Mouse (Mus musculus): Measurements from ENCODE around the gene Mllt6. TPM values are rescaled to one million over a fixed set of nuclear protein-coding genes. Genes with fewer than 3 reads are reported as not detected.
A peak's percentile ranks its signal among the peaks of the same experiment; 100 is the strongest.
"Not testable (repeated sequence)": the region's sequence is repeated elsewhere in the genome, so short reads cannot be mapped to it uniquely, and the experiment has no call there.

The Mllt6 gene
- polyA plus RNA-seq, 1 experiment from 2014 or later = 1.0 TPM

GRCm38 (mm10) chr11:97635468-97636019 is 27.7 kb upstream of the Mllt6 start:
- Histone ChIP-seq H3K9me3 (ENCODE audit: control insufficient read depth, low read length) (no peaks in the 10 kb centered on the region), H3K4me2 (no peak overlapping the region), H3K27ac (ENCODE audit: low read depth, low read length) (no peak overlapping the region), H3K4me1 (replicated peaks; ENCODE audit: control insufficient read depth, insufficient read depth, low read length) (no peaks in the 10 kb centered on the region), H3K4me3 (ENCODE audit: low read depth, low read length) (no peak overlapping the region), H3K27me3 (replicated peaks; ENCODE audit: control insufficient read depth, insufficient read depth, low read length) (peaks cover 12% of the 10 kb centered on the region), H3K9ac (ENCODE audit: low read depth, low read length) (no peak overlapping the region), H3K36me3 (ENCODE audit: control insufficient read depth, insufficient read depth, low read length) (no peaks in the 10 kb centered on the region)
- ATAC-seq (replicated peaks; ENCODE audit: low FRiP score) (no peak), DNase-seq (ENCODE audit: low spot score) (no peak)
- WGBS = 68% methylated on average over 11 of the region's 11 CpGs

- Histone ChIP-seq H3K27me3 (replicated peaks; ENCODE audit: control insufficient read depth, insufficient read depth, low read length) (0 out of 2 replicates have a peak, but pooled peaks cover 2% of the 10 kb centered on the region), H3K36me3 (ENCODE audit: control insufficient read depth, insufficient read depth, low read length) (no peaks in the 10 kb centered on the region), H3K4me1 (replicated peaks; ENCODE audit: control insufficient read depth, insufficient read depth, low read length) (no peaks in the 10 kb centered on the region), H3K9me3 (ENCODE audit: control insufficient read depth, low read length) (no peaks in the 10 kb centered on the region), H3K27ac (ENCODE audit: low read depth, low read length) (no peak overlapping the region), H3K9ac (ENCODE audit: low read depth, low read length) (no peak overlapping the region), H3K4me3 (ENCODE audit: low read depth, low read length) (no peak overlapping the region), H3K4me2 (no peak overlapping the region)
- 34% methylated on average over 8 of the region's 8 CpGs for WGBS
- no peak for ATAC-seq (replicated peaks; ENCODE audit: low FRiP score)
- DNase-seq (ENCODE audit: low spot score) = no peak
Measured at GRCm38 (mm10) chr11:97641668-97642067, 21.5 kb upstream of the Mllt6 start.

DNA sequence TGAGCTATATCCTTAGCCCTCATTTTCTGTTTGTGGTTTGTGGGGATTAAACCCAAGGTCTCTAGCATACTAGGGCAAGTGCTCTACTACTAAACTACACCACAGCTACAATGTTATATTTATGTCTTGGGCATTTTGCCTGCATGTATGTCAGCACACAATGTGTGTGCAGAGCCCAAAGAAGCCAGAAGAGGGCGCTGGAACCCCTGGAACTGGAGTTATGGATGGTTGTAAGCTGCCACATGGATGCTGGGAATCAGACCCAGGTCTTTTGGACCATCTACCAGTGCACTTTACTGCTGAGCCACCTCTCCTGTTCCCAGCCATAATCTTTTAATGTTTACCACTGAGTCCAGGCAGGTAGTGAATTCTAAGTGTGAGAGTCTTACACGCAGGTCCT is 20.5 kb upstream of the Mllt6 start:
- Histone ChIP-seq H3K4me1 (replicated peaks; ENCODE audit: control insufficient read depth, insufficient read depth, low read length) (no peaks in the 10 kb centered on the region), H3K9ac (ENCODE audit: low read depth, low read length) (no peak overlapping the region), H3K27me3 (replicated peaks; ENCODE audit: control insufficient read depth, insufficient read depth, low read length) (0 out of 2 replicates have a peak, but pooled peaks cover 2% of the 10 kb centered on the region), H3K4me2 (no peak overlapping the region), H3K9me3 (ENCODE audit: control insufficient read depth, low read length) (no peaks in the 10 kb centered on the region), H3K36me3 (ENCODE audit: control insufficient read depth, insufficient read depth, low read length) (no peaks in the 10 kb centered on the region), H3K4me3 (ENCODE audit: low read depth, low read length) (no peak overlapping the region), H3K27ac (ENCODE audit: low read depth, low read length) (no peak overlapping the region)
- ATAC-seq (replicated peaks; ENCODE audit: low FRiP score) (no peak), DNase-seq (ENCODE audit: low spot score) (no peak)
- 45% methylated on average over 2 of the region's 2 CpGs for WGBS

DNA sequence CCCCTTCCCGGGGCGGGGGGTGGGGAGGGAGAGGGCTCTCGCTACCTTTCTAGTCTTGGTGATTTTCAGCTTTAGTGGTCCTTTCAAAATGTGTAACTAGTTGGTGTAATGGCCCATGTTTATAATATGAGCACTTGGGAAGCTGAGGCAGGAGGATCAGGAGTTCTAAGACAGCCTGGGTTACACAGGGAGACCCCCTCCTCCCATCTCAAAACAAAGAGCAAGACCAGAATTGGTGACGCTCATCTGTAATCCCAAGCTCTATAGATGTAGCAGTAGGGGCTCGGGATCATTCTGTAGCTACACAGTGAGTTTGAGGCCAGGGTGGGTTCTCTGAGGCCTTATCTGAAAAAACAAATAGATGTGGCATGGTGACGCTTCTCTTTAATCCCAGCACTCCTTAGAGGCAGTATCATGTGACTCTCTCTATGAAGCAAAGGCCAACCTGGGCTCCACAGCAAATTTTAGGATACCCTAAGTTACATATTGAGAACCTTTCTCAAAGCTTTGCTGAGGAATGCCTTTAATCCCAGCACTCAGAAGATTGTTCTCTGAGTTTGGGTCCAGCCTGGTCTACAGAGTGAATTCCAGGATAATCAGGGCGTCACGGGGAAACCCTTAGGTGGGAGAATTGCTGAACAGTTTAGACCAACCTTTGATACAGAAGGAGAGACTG is 19.7 kb upstream of the Mllt6 start:
- H3K36me3 ChIP-seq (ENCODE audit: control insufficient read depth, insufficient read depth, low read length) = no peaks in the 10 kb centered on the region
- H3K4me2 ChIP-seq = no peak overlapping the region
- DNase-seq (ENCODE audit: low spot score) = no peak
- no peaks in the 10 kb centered on the region for H3K4me1 ChIP-seq (replicated peaks; ENCODE audit: control insufficient read depth, insufficient read depth, low read length)
- 71% methylated on average over 8 of the region's 8 CpGs for whole genome bisulfite sequencing
- H3K27ac ChIP-seq (ENCODE audit: low read depth, low read length) = no peak overlapping the region
- 0 out of 2 replicates have a peak, but pooled peaks cover 2% of the 10 kb centered on the region for H3K27me3 ChIP-seq (replicated peaks; ENCODE audit: control insufficient read depth, insufficient read depth, low read length)
- no peak for ATAC-seq (replicated peaks; ENCODE audit: low FRiP score)
- no peaks in the 10 kb centered on the region for H3K9me3 ChIP-seq (ENCODE audit: control insufficient read depth, low read length)
- H3K9ac ChIP-seq (ENCODE audit: low read depth, low read length) = no peak overlapping the region
- H3K4me3 ChIP-seq (ENCODE audit: low read depth, low read length) = no peak overlapping the region

- Histone ChIP-seq H3K4me2 (no peak overlapping the region), H3K4me1 (replicated peaks; ENCODE audit: control insufficient read depth, insufficient read depth, low read length) (no peaks in the 10 kb centered on the region), H3K27ac (ENCODE audit: low read depth, low read length) (no peak overlapping the region), H3K9ac (ENCODE audit: low read depth, low read length) (no peak overlapping the region), H3K9me3 (ENCODE audit: control insufficient read depth, low read length) (no peaks in the 10 kb centered on the region), H3K27me3 (replicated peaks; ENCODE audit: control insufficient read depth, insufficient read depth, low read length) (0 out of 2 replicates have a peak, but pooled peaks cover 2% of the 10 kb centered on the region), H3K4me3 (ENCODE audit: low read depth, low read length) (no peak overlapping the region), H3K36me3 (ENCODE audit: control insufficient read depth, insufficient read depth, low read length) (no peaks in the 10 kb centered on the region)
- DNase-seq (ENCODE audit: low spot score) (peak; percentile 55), ATAC-seq (replicated peaks; ENCODE audit: low FRiP score) (no peak)
- 4% methylated on average over 6 of the region's 6 CpGs for WGBS
Measured at GRCm38 (mm10) chr11:97644834-97645233, 18.4 kb upstream of the Mllt6 start.

DNA sequence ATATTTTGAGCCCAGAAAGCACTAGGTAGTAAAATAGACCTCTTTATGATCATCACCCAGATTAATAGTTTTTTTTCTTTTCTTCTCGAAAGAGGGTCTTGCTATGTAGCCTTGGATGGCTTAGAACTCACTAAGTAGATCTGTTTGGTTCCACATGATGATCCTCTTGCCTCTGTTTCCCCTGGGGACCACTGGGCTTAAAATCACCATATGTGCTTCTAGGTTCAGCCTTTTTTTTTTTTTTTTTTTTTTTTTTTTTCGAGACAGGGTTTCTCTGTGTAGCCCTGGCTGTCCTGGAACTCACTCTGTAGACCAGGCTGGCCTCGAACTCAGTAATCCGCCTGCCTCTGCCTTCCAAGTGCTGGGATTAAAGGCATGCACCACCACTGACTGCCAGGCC is 14.7 kb upstream of the Mllt6 start:
- not testable (repeated sequence) for DNase-seq (ENCODE audit: low spot score); ATAC-seq (replicated peaks; ENCODE audit: low FRiP score); H3K9ac ChIP-seq (ENCODE audit: low read depth, low read length); H3K4me3 ChIP-seq (ENCODE audit: low read depth, low read length); H3K4me1 ChIP-seq (replicated peaks; ENCODE audit: control insufficient read depth, insufficient read depth, low read length); H3K27ac ChIP-seq (ENCODE audit: low read depth, low read length); H3K4me2 ChIP-seq; H3K36me3 ChIP-seq (ENCODE audit: control insufficient read depth, insufficient read depth, low read length); H3K27me3 ChIP-seq (replicated peaks; ENCODE audit: control insufficient read depth, insufficient read depth, low read length); H3K9me3 ChIP-seq (ENCODE audit: control insufficient read depth, low read length)
- 73% methylated on average over 4 of the region's 4 CpGs for WGBS

DNA sequence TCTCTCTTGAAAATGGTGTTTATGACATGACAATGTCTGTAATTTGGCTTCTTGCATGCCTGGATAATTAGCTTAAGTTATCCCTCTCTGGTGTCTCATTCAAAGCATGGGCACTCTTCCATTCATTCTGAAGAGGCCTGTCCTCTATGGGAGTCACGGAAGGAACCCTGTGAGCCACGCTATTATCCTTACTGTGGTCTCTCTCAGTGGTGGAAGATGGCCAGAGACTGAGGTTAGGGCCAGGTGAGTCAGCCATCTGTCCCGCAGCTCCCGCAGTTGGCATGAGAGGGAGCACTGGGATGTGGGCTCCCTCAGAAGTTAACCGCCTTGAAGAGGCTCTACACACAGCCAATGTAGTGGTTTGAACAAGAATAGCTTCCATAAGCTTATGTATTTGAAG is 12.9 kb upstream of the Mllt6 start:
- H3K9ac ChIP-seq (ENCODE audit: low read depth, low read length) = no peak overlapping the region
- H3K36me3 ChIP-seq (ENCODE audit: control insufficient read depth, insufficient read depth, low read length) = no peaks in the 10 kb centered on the region
- H3K4me3 ChIP-seq (ENCODE audit: low read depth, low read length) = no peak overlapping the region
- DNase-seq (ENCODE audit: low spot score) = no peak
- ATAC-seq (replicated peaks; ENCODE audit: low FRiP score) = no peak
- H3K4me2 ChIP-seq = no peak overlapping the region
- no peaks in the 10 kb centered on the region for H3K4me1 ChIP-seq (replicated peaks; ENCODE audit: control insufficient read depth, insufficient read depth, low read length)
- no peak overlapping the region for H3K27ac ChIP-seq (ENCODE audit: low read depth, low read length)
- WGBS = 63% methylated on average over 5 of the region's 5 CpGs
- no peaks in the 10 kb centered on the region for H3K9me3 ChIP-seq (ENCODE audit: control insufficient read depth, low read length)
- H3K27me3 ChIP-seq (replicated peaks; ENCODE audit: control insufficient read depth, insufficient read depth, low read length) = no peaks in the 10 kb centered on the region

GRCm38 (mm10) chr11:97653376-97653775 is 9.8 kb upstream of the Mllt6 start:
- H3K36me3 ChIP-seq (ENCODE audit: control insufficient read depth, insufficient read depth, low read length); H3K4me2 ChIP-seq; H3K27me3 ChIP-seq (replicated peaks; ENCODE audit: control insufficient read depth, insufficient read depth, low read length); DNase-seq (ENCODE audit: low spot score); H3K27ac ChIP-seq (ENCODE audit: low read depth, low read length); H3K9me3 ChIP-seq (ENCODE audit: control insufficient read depth, low read length); ATAC-seq (replicated peaks; ENCODE audit: low FRiP score); H3K4me1 ChIP-seq (replicated peaks; ENCODE audit: control insufficient read depth, insufficient read depth, low read length); H3K4me3 ChIP-seq (ENCODE audit: low read depth, low read length); H3K9ac ChIP-seq (ENCODE audit: low read depth, low read length): not testable (repeated sequence)
- WGBS = 90% methylated on average over 11 of the region's 11 CpGs

GRCm38 (mm10) chr11:97654210-97654609 is 9.0 kb upstream of the Mllt6 start:
- Histone ChIP-seq H3K4me2 (no peak overlapping the region), H3K9ac (ENCODE audit: low read depth, low read length) (no peak overlapping the region), H3K4me3 (ENCODE audit: low read depth, low read length) (no peak overlapping the region), H3K36me3 (ENCODE audit: control insufficient read depth, insufficient read depth, low read length) (no peaks in the 10 kb centered on the region), H3K27ac (ENCODE audit: low read depth, low read length) (no peak overlapping the region), H3K9me3 (ENCODE audit: control insufficient read depth, low read length) (no peaks in the 10 kb centered on the region), H3K4me1 (replicated peaks; ENCODE audit: control insufficient read depth, insufficient read depth, low read length) (peaks cover 5% of the 10 kb centered on the region), H3K27me3 (replicated peaks; ENCODE audit: control insufficient read depth, insufficient read depth, low read length) (no peaks in the 10 kb centered on the region)
- WGBS = 83% methylated on average over 2 of the region's 2 CpGs
- DNase-seq (ENCODE audit: low spot score) (no peak), ATAC-seq (replicated peaks; ENCODE audit: low FRiP score) (no peak)

Data from liver, embryonic 11.5 days (tissue).